Mouse (Mus musculus) stomach, embryonic 16.5 days (tissue): ENCODE measurements at regions not wholly inside any gene's neighbourhood (a gene's known extent, or its start where the extent isn't known, plus 50 kb on each side); places are given as distances from the start of the nearest gene placed in this dataset.

Source experiments
- ATAC-seq: fragments of 200-750 bp; cut with Nextera tagmentation; 2 replicates; pipeline ENCODE4 v1.8.0; 2017; ENCODE audit warnings: moderate number of reproducible peaks, moderate TSS enrichment; ENCODE audit not compliant: insufficient read depth, low FRiP score
- H3K27ac ChIP-seq: fragments of 300-500 bp; sonication (generic); 2 replicates; pipeline ENCODE4 v1.5.1; 2014; ENCODE audit warnings: low read length
- H3K27me3 ChIP-seq: fragments of 300-500 bp; sonication (generic); 2 replicates; pipeline ENCODE4 v1.6.1; 2014; ENCODE audit warnings: low read length, control low read depth, mixed read lengths; ENCODE audit not compliant: control insufficient read depth, insufficient read depth
- H3K36me3 ChIP-seq: fragments of 300-500 bp; sonication (generic); 2 replicates; pipeline ENCODE4 v1.6.1; 2014; ENCODE audit warnings: low read length; ENCODE audit not compliant: control insufficient read depth, insufficient read depth
- H3K4me1 ChIP-seq: fragments of 300-500 bp; sonication (generic); 2 replicates; pipeline ENCODE4 v1.6.1; 2014; ENCODE audit warnings: low read length, control low read depth, mixed read lengths; ENCODE audit not compliant: control insufficient read depth, insufficient read depth
- H3K4me2 ChIP-seq: fragments of 300-500 bp; sonication (generic); 2 replicates; pipeline ENCODE4 v1.6.1; 2014; ENCODE audit warnings: low read depth, low read length, mixed read lengths
- H3K4me3 ChIP-seq: fragments of 300-500 bp; sonication (generic); replicated peaks from 2 replicates; pipeline ENCODE4 v1.5.1; 2014; ENCODE audit warnings: mild to moderate bottlenecking, low read length
- H3K9ac ChIP-seq: fragments of 300-500 bp; sonication (generic); 2 replicates; pipeline ENCODE4 v1.6.1; 2014; ENCODE audit warnings: low read length
- H3K9me3 ChIP-seq: fragments of 300-500 bp; sonication (generic); replicated peaks from 2 replicates; pipeline ENCODE4 v1.6.1; 2016; ENCODE audit warnings: low read length, control low read depth; ENCODE audit not compliant: control insufficient read depth
- WGBS: fragments of 180-500 bp; shearing (Covaris S2); extraction: QIAGEN DNeasy Blood & Tissue Kit; methylation state at CpG from one replicate; pipeline ENCODE4 v1.1.7; 2014; 5-methylcytosine and 5-hydroxymethylcytosine counted together

- no peak overlapping the region for H3K4me2 ChIP-seq
- H3K9ac ChIP-seq, result no peak overlapping the region
- H3K4me3 ChIP-seq, result no peak overlapping the region
Measured at GRCm38 (mm10) chr10:37314746-37315430, 176.2 kb upstream of the Marcks start.

GRCm38 (mm10) chr10:37313461-37313860 is 174.7 kb upstream of the Marcks start:
- no peak overlapping the region for H3K4me2 ChIP-seq
- no peak overlapping the region for H3K4me3 ChIP-seq
- no peaks in the 10 kb centered on the region for H3K4me1 ChIP-seq
- H3K27ac ChIP-seq, result no peak overlapping the region
- H3K36me3 ChIP-seq, result no peaks in the 10 kb centered on the region
- ATAC-seq, result no peak
- H3K9me3 ChIP-seq, result no peaks in the 10 kb centered on the region
- H3K9ac ChIP-seq, result no peak overlapping the region
- no peaks in the 10 kb centered on the region for H3K27me3 ChIP-seq

More at GRCm38 (mm10) chr10:37314746-37315430, 176.2 kb upstream of the Marcks start:
- H3K4me1 ChIP-seq, result no peaks in the 10 kb centered on the region
- H3K36me3 ChIP-seq, result no peaks in the 10 kb centered on the region
- H3K27ac ChIP-seq, result no peak overlapping the region
- WGBS, result 79% methylated on average over 5 of the region's 5 CpGs
- no peaks in the 10 kb centered on the region for H3K27me3 ChIP-seq
- no peaks in the 10 kb centered on the region for H3K9me3 ChIP-seq
- no peak; the same call in 1 of the 2 replicates for ATAC-seq

- Histone ChIP-seq H3K27ac (no peak overlapping the region), H3K4me1 (no peaks in the 10 kb centered on the region), H3K4me3 (no peak overlapping the region), H3K4me2 (no peak overlapping the region), H3K27me3 (no peaks in the 10 kb centered on the region), H3K9ac (no peak overlapping the region), H3K36me3 (no peaks in the 10 kb centered on the region), H3K9me3 (no peaks in the 10 kb centered on the region)
- no peak for ATAC-seq
- 86% methylated on average over 2 of the region's 2 CpGs for WGBS
Measured at GRCm38 (mm10) chr10:37310266-37310945, 171.7 kb upstream of the Marcks start.

GRCm38 (mm10) chr10:37304656-37305055 is 165.9 kb upstream of the Marcks start:
- no peaks in the 10 kb centered on the region for H3K4me1 ChIP-seq
- H3K9ac ChIP-seq, result no peak overlapping the region
- H3K27ac ChIP-seq, result no peak overlapping the region
- no peak overlapping the region for H3K4me3 ChIP-seq
- no peaks in the 10 kb centered on the region for H3K9me3 ChIP-seq
- 29% methylated on average over 2 of the region's 2 CpGs for WGBS
- no peaks in the 10 kb centered on the region for H3K36me3 ChIP-seq
- H3K27me3 ChIP-seq, result no peaks in the 10 kb centered on the region
- no peak overlapping the region for H3K4me2 ChIP-seq
- no peak for ATAC-seq

DNA sequence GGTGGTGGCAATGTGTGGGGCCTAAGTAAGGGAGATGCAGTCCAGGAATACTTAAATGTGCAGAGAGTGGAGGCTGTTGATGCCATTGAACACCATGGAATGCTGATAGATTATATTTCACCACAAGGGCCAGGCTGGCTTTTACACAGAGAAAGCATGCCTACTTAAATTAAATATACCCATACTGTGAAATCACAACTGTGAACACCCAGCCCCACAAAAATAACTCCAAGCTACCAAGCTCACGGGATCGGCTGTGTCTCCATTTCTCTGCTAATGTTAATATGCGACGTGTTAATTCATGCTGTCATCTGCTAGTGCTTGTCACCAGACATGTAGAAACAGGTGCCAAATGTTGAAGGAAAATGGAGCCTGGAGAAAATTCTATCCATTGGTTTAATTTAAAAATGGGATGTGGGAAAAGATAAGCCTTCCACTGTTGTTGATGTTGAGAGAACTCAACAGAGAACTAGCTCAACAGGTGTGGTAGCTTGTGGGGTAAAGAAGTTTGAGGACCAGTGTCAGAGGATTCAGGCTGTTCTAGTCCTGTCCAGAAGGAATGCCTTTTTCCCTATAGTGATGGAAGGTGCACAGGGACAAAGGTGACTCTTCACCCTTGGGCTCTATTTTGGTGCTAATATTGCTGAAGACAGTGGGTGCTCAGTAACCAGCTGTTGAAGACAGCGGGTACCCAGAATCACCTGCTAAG is 161.6 kb upstream of the Marcks start:
- ATAC-seq, result no peak
- no peak overlapping the region for H3K4me3 ChIP-seq
- H3K27ac ChIP-seq, result no peak overlapping the region
- no peaks in the 10 kb centered on the region for H3K4me1 ChIP-seq
- no peak overlapping the region for H3K9ac ChIP-seq
- H3K9me3 ChIP-seq, result no peaks in the 10 kb centered on the region
- H3K27me3 ChIP-seq, result no peaks in the 10 kb centered on the region
- 74% methylated on average over 5 of the region's 5 CpGs for WGBS
- no peaks in the 10 kb centered on the region for H3K36me3 ChIP-seq
- H3K4me2 ChIP-seq, result no peak overlapping the region

- 65% methylated on average over 4 of the region's 4 CpGs for WGBS
- Histone ChIP-seq H3K9ac (no peak overlapping the region), H3K4me2 (no peak overlapping the region), H3K9me3 (no peaks in the 10 kb centered on the region), H3K4me3 (no peak overlapping the region), H3K36me3 (no peaks in the 10 kb centered on the region), H3K27ac (no peak overlapping the region), H3K27me3 (no peaks in the 10 kb centered on the region), H3K4me1 (no peaks in the 10 kb centered on the region)
- no peak for ATAC-seq
Measured at GRCm38 (mm10) chr10:37298689-37299421, 160.1 kb upstream of the Marcks start.

GRCm38 (mm10) chr10:37294231-37294630 is 155.5 kb upstream of the Marcks start:
- Histone ChIP-seq H3K4me3 (no peak overlapping the region), H3K27ac (no peak overlapping the region), H3K9me3 (no peaks in the 10 kb centered on the region), H3K4me2 (no peak overlapping the region), H3K27me3 (no peaks in the 10 kb centered on the region), H3K36me3 (no peaks in the 10 kb centered on the region), H3K4me1 (no peaks in the 10 kb centered on the region), H3K9ac (no peak overlapping the region)
- no peak for ATAC-seq

- Histone ChIP-seq H3K4me3 (no peak overlapping the region), H3K4me2 (no peak overlapping the region), H3K27me3 (no peaks in the 10 kb centered on the region), H3K9me3 (no peaks in the 10 kb centered on the region), H3K27ac (no peak overlapping the region), H3K9ac (no peak overlapping the region), H3K4me1 (no peaks in the 10 kb centered on the region), H3K36me3 (no peaks in the 10 kb centered on the region)
- ATAC-seq, result no peak
- WGBS, result 39% methylated on average over 1 of the region's 1 CpGs
Measured at GRCm38 (mm10) chr10:37293292-37293691, 154.6 kb upstream of the Marcks start.
